Mouse (Mus musculus) lung, embryonic 15.5 days (tissue): Measurements from ENCODE around the gene Susd3. TPM values are rescaled to one million over a fixed set of nuclear protein-coding genes. Genes with fewer than 3 reads are reported as not detected.

Source experiments
- polyA plus RNA-seq: library from polyadenylated mRNA; unstranded; fragments of >200 nt; fragmentation: Nextera tagmentation; extraction: Ambion mirVana; gene quantifications from 2 replicates; pipeline ENCODE4 v1.2.1, GENCODE M21; 2015

Susd3 gene
- polyA plus RNA-seq, 1 experiment from 2014 or later: 2.2 TPM

Other genes starting within 250 kb of the Susd3 start
- gene Wnk2, start 100.7 kb downstream of the Susd3 start, polyA plus RNA-seq: 0.81 and 1.3 TPM in 2 replicates
- 44.5 and 45.1 TPM in 2 replicates for gene Ninj1, start 61.2 kb downstream of the Susd3 start, polyA plus RNA-seq
- gene Card19, start 32.7 kb downstream of the Susd3 start, polyA plus RNA-seq: 47.4 and 52.6 TPM in 2 replicates
- gene Fgd3, start 71.6 kb upstream of the Susd3 start, polyA plus RNA-seq: 0.30 and 0.33 TPM in 2 replicates
- gene Bicd2, start 92.9 kb upstream of the Susd3 start, polyA plus RNA-seq: 33.1 and 34.7 TPM in 2 replicates
- 15.1 and 15.2 TPM in 2 replicates for gene Ippk, start 172.5 kb upstream of the Susd3 start, polyA plus RNA-seq
- gene Tes3-ps, start 244.6 kb upstream of the Susd3 start, polyA plus RNA-seq: 0.94 and 1.4 TPM in 2 replicates